Comparison of ENCODE assay signal across 12 mouse cellular contexts in the genomic region with DNA sequence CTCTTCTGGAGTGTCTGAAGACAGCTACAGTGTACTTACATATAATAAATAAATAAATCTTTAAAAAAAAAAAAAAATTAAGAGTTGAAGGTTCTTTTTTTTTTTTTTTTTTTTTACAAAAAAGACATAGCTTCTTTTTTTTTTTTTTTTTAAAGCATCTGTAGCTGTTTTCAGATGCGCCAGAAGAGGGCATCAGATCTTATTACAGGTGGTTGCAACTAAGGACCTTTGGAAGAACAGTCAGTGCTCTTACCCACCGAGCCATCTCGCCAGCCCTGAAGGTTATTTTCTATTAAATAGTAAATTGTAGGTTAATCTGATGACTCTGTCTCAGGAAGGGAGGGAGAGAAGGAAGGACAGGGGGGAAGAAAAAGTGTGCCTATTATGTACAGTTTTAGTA. TPM values are rescaled to one million over a fixed set of nuclear protein-coding genes. Genes with fewer than 3 reads are reported as not detected.
DNase-seq lines count a peak whose midpoint lies in the region; ATAC-seq and TF ChIP-seq lines count a peak whose summit lies in the region.
"Had no signal": no experiment of that assay in that cellular context is flagged by ENCODE, and none has a peak within 500 bp of the region (broad histone marks: within the 10 kb centered on the region; RNA-seq: fewer than 3 reads in every experiment).

No protein-coding gene starts in this region.

- H3K27me3 ChIP-seq in Patski, result no peaks in the 10 kb centered on the region

- CTCF ChIA-PET in Patski (lab: Charles Lee), result interaction anchor here (1.1 to 1.3 kb wide), 4 partner anchors 9 to 47 kb away, joined by 3 read pairs; a partner anchor contains a TSS

- peak; percentile 62 for TF ChIP-seq CTCF in layer of hippocampus, adult 2 months (conservative IDR thresholded peaks at IDR 0.05)
- peak; percentile 10 for TF ChIP-seq CTCF in Patski (IDR thresholded peaks at IDR 0.05)

- no peak for ATAC-seq in Patski

- peak; percentile 8 for DNase-seq in embryo, embryonic 11 days
- no peak for DNase-seq in embryo, embryonic 9.5 days (ENCODE audit: extremely low spot score)
- no peak for DNase-seq in layer of hippocampus, adult 2 months (ENCODE audit: low spot score in 2 of 2)
- DNase-seq in layer of hippocampus, postnatal 25 days (ENCODE audit: extremely low spot score in 1 of 2, low spot score in 1 of 2), result no peak
- DNase-seq in 3T3-L1 (ENCODE audit: low read depth, low spot score), result peak; percentile 53
- no peak for DNase-seq in Patski (ENCODE audit: low read depth, low spot score)
- no peak for DNase-seq in cerebellum, adult 11-12 months
- DNase-seq in c-Kit-positive CD71-positive TER-119-positive erythroid progenitor cells, embryonic 14.5 days (ENCODE audit: low spot score), result no peak
- DNase-seq: heart, adult 18-20 months; spleen, adult 18-20 months had no signal

- POLR2A ChIA-PET in Patski (lab: Charles Lee), result interaction anchor here (1.1 kb wide), 1 partner anchor 13 kb away, joined by 4 read pairs; no protein-coding TSS in a partner anchor

- no peak overlapping the region for H3K4me3 ChIP-seq in layer of hippocampus, adult 2 months
- H3K4me3 ChIP-seq: hindbrain, embryonic 10.5 days had no signal

- in situ Hi-C loops in Patski (cut with MboI; ENCODE audit: low pct_unique_long_range_greater_than_20kb), result no loop called here

- no peak overlapping the region for H3K27ac ChIP-seq in layer of hippocampus, adult 2 months
- H3K27ac ChIP-seq: hindbrain, embryonic 10.5 days had no signal

RNA-seq across cellular contexts. Expression of a gene that starts 31.4 kb away (rescaled TPM):
- total RNA-seq in layer of hippocampus, adult 2 months (2021), result 100 to 1,000 TPM; 142 to 153 TPM
- 100 to 1,000 TPM; 139 to 165 TPM for total RNA-seq in layer of hippocampus, postnatal 25 days (2021)
- polyA plus RNA-seq in Patski (2021), result 300 TPM

RNA-seq across cellular contexts. Expression of a gene that starts 32.9 kb away (rescaled TPM):
- 10 to 100 TPM; 82.8 to 84.2 TPM for total RNA-seq in layer of hippocampus, adult 2 months (2021)
- 10 to 100 TPM; 74.0 to 83.3 TPM for total RNA-seq in layer of hippocampus, postnatal 25 days (2021)
- polyA plus RNA-seq in Patski (2021), result 94.0 TPM

RNA-seq across cellular contexts. Expression of a gene that starts 40.8 kb away (rescaled TPM):
- 1 to 10 TPM; 1.2 to 1.8 TPM for total RNA-seq in layer of hippocampus, adult 2 months (2021)
- 1 to 10 TPM; 1.2 to 2.4 TPM for total RNA-seq in layer of hippocampus, postnatal 25 days (2021)
- 14.8 TPM for polyA plus RNA-seq in Patski (2021)
- total RNA-seq: liver, adult 2 months had no signal

Comparison
In these comparisons a context has a peak if more than half of its experiments do, and no peak if none do; other contexts are left out.
1. DNase-seq: peak in embryo, embryonic 11 days (single experiment) and 3T3-L1 (single experiment); none in embryo, embryonic 9.5 days (single experiment), layer of hippocampus, adult 2 months (0 of 2), layer of hippocampus, postnatal 25 days (0 of 2), Patski (single experiment), cerebellum, adult 11-12 months (single experiment) and c-Kit-positive CD71-positive TER-119-positive erythroid progenitor cells, embryonic 14.5 days (single experiment).